Mouse (Mus musculus): ENCODE data around the gene Epn3. TPM values are rescaled to one million over a fixed set of nuclear protein-coding genes. Genes with fewer than 3 reads are reported as not detected.

The Epn3 gene
- polyA plus RNA-seq, 1 experiment, result 0.53 TPM

GRCm38 (mm10) chr11:94539761-94540160 lies 40.0 kb upstream of the Epn3 start:
- no peak overlapping the region for H3K27ac ChIP-seq (ENCODE audit: insufficient read depth, low read length)
- no peak for TF ChIP-seq CTCF (IDR thresholded peaks at IDR 0.05; ENCODE audit: borderline replicate concordance, insufficient read depth, low read length)
- no peak for TF ChIP-seq POLR2A (IDR thresholded peaks at IDR 0.05; ENCODE audit: low read depth, low read length)
- H3K4me3 ChIP-seq (ENCODE audit: insufficient read depth, low read length), result no peak overlapping the region
- no peaks in the 10 kb centered on the region for H3K4me1 ChIP-seq (ENCODE audit: control insufficient read depth, insufficient read depth, low read length)

GRCm38 (mm10) chr11:94538733-94539292 lies 39.0 kb upstream of the Epn3 start:
- no peak overlapping the region for H3K27ac ChIP-seq (ENCODE audit: insufficient read depth, low read length)
- TF ChIP-seq CTCF (IDR thresholded peaks at IDR 0.05; ENCODE audit: borderline replicate concordance, insufficient read depth, low read length), result no peak
- no peak for TF ChIP-seq POLR2A (IDR thresholded peaks at IDR 0.05; ENCODE audit: low read depth, low read length)
- H3K4me1 ChIP-seq (ENCODE audit: control insufficient read depth, insufficient read depth, low read length), result no peaks in the 10 kb centered on the region
- no peak overlapping the region for H3K4me3 ChIP-seq (ENCODE audit: insufficient read depth, low read length)

DNA sequence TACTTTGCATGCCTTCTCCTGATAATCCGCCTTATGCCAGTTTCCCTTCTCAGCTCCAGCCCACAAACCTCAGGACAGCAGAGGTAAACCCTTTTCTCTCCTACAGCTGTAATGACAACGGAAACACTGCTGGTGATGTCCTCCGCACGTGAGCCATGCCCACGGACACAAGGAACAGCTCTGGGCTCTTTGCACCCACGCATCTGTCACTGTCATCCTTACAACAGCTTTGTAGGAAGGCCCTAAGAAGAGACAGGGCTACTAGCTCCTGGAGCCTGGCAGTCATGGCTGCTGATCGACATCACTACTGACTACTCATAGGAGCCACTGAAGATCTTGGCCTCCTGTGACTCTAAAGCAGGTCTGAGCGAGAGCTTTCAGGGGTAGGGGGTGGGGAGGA lies 33.4 kb upstream of the Epn3 start:
- H3K4me1 ChIP-seq (ENCODE audit: control insufficient read depth, insufficient read depth, low read length), result no peaks in the 10 kb centered on the region
- TF ChIP-seq CTCF (IDR thresholded peaks at IDR 0.05; ENCODE audit: borderline replicate concordance, insufficient read depth, low read length) (no peak), POLR2A (IDR thresholded peaks at IDR 0.05; ENCODE audit: low read depth, low read length) (no peak)
- no peak overlapping the region for H3K4me3 ChIP-seq (ENCODE audit: insufficient read depth, low read length)
- H3K27ac ChIP-seq (ENCODE audit: insufficient read depth, low read length), result no peak overlapping the region

- no peak overlapping the region for H3K4me3 ChIP-seq (ENCODE audit: insufficient read depth, low read length)
- TF ChIP-seq CTCF (IDR thresholded peaks at IDR 0.05; ENCODE audit: borderline replicate concordance, insufficient read depth, low read length), result no peak
- TF ChIP-seq POLR2A (IDR thresholded peaks at IDR 0.05; ENCODE audit: low read depth, low read length), result no peak
- no peaks in the 10 kb centered on the region for H3K4me1 ChIP-seq (ENCODE audit: control insufficient read depth, insufficient read depth, low read length)
- H3K27ac ChIP-seq (ENCODE audit: insufficient read depth, low read length), result no peak overlapping the region
These were observed 29.1 kb upstream of the Epn3 start for GRCm38 (mm10) chr11:94528879-94529278.

DNA sequence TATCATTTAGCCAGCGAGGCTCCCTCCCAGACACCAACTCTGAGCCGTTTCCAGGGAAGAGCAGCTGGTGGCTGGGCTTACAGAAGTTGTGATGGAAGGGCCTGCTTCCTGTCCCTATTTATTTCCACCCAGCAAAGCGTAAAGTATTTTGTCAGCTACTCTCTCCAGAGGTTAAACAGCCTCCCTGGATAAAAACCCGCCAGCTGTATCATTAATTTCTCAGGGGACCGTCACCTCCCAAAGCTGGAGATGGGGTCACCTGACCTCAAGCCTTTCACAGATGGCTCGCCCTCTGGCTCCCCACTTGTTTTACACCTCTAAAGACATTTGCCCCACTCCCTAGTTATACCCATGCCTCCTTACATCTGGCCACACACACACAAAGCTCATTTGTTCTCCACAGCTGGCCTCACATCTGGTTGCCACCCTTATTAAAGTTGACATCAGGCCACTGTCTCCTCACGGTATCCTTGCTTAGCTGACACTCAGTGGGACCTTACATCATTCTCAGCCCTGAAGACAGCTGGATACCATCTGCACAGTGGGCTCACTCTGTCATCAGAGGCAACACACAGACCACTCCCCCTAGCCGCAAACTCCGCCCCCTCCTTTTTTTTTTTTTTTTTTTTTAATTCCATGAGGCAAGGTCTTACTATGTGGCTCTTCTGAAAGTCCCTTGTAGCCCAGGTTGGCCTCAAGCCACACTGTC lies 26.6 kb upstream of the Epn3 start:
- Histone ChIP-seq H3K4me1 (ENCODE audit: control insufficient read depth, insufficient read depth, low read length) (peaks cover 3% of the 10 kb centered on the region; the same call in 1 of the 2 replicates), H3K4me3 (ENCODE audit: insufficient read depth, low read length) (no peak overlapping the region), H3K27ac (ENCODE audit: insufficient read depth, low read length) (no peak overlapping the region)
- TF ChIP-seq POLR2A (IDR thresholded peaks at IDR 0.05; ENCODE audit: low read depth, low read length) (no peak), CTCF (IDR thresholded peaks at IDR 0.05; ENCODE audit: borderline replicate concordance, insufficient read depth, low read length) (no peak)

- H3K4me1 ChIP-seq (ENCODE audit: control insufficient read depth, insufficient read depth, low read length), result peaks cover 3% of the 10 kb centered on the region; the same call in 1 of the 2 replicates
- H3K4me3 ChIP-seq (ENCODE audit: insufficient read depth, low read length), result peak within 1 kb of the TSS; percentile 68
- H3K27ac ChIP-seq (ENCODE audit: insufficient read depth, low read length), result no peak within 1 kb of the TSS
- TF ChIP-seq CTCF (IDR thresholded peaks at IDR 0.05; ENCODE audit: borderline replicate concordance, insufficient read depth, low read length) (0 out of 2 replicates have a peak, but pooled peaks have one; percentile 2), POLR2A (IDR thresholded peaks at IDR 0.05; ENCODE audit: low read depth, low read length) (peak; percentile 38; the same call in 1 of the 2 replicates)
These were observed 21.6 kb upstream of the Epn3 start, which contains the start of gene Mycbpap for GRCm38 (mm10) chr11:94521219-94521843. TSS of gene Mycbpap (minus strand) at chr11:94521742.

DNA sequence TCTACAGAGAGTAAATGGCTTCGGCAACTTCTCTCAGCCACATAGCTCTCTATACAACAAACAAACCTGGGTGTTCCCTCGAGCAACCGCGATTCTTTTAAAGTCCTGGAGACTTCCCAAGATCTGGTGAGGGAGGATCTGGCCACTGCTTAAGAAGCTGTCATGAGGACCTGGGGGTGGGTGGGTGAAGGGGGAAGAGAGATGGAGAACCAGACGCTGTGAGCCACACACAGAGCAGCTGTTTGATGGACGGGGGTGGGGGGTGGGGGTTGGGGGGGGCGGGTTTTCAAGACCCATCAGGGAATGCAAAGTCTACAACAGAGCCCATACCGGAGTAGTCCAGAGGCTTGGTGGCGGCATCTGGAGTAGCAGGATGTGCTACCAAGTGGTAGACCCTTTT lies 13.7 kb upstream of the Epn3 start:
- TF ChIP-seq POLR2A (IDR thresholded peaks at IDR 0.05; ENCODE audit: low read depth, low read length), result no peak
- TF ChIP-seq CTCF (IDR thresholded peaks at IDR 0.05; ENCODE audit: borderline replicate concordance, insufficient read depth, low read length), result no peak
- H3K27ac ChIP-seq (ENCODE audit: insufficient read depth, low read length), result no peak overlapping the region
- H3K4me1 ChIP-seq (ENCODE audit: control insufficient read depth, insufficient read depth, low read length), result no peaks in the 10 kb centered on the region
- no peak overlapping the region for H3K4me3 ChIP-seq (ENCODE audit: insufficient read depth, low read length)

DNA sequence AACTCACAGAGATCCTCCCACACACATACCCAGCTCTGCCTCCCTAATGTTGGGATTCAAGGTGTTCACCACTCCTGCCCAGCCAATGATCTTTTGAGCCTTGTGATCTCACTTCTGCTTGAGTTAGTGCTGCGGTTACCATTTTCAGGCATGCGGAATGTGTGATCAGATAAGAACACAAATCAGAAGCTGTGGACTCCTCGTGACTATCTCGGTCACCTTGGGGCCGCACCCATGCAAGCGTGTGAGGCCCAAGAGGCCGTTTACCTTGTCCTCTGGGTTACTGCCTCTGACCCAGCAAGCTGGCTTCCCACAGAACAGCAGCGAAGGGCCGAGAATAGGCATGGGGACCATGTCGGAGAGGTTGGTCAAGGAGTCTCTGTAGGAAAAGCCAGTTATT lies 9.2 kb upstream of the Epn3 start:
- Histone ChIP-seq H3K4me1 (ENCODE audit: control insufficient read depth, insufficient read depth, low read length) (no peaks in the 10 kb centered on the region), H3K4me3 (ENCODE audit: insufficient read depth, low read length) (no peak overlapping the region), H3K27ac (ENCODE audit: insufficient read depth, low read length) (no peak overlapping the region)
- TF ChIP-seq POLR2A (IDR thresholded peaks at IDR 0.05; ENCODE audit: low read depth, low read length), result no peak
- TF ChIP-seq CTCF (IDR thresholded peaks at IDR 0.05; ENCODE audit: borderline replicate concordance, insufficient read depth, low read length), result no peak

DNA sequence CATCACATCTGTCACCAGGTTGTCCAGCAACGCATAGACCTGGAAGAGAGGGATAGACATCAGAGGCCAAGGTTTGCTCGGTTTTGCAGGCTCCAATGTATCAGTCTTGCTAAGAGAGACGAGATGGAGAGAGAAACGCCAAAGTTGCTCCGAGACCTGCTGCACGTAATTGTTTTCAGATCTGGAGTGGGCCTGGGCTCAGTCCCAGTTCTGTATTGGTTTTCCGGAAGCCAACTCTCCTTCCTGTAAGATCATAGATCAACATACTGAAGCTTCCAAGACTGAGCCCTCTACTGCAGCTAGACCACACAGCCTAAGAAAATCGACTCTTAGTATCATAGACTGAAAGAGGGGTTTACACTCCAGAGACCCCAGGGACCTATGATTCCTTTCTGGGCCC lies 1.7 kb upstream of the Epn3 start:
- TF ChIP-seq POLR2A (IDR thresholded peaks at IDR 0.05; ENCODE audit: low read depth, low read length) (no peak), CTCF (IDR thresholded peaks at IDR 0.05; ENCODE audit: borderline replicate concordance, insufficient read depth, low read length) (no peak)
- 0 out of 2 replicates have a peak, but pooled peaks cover 5% of the 10 kb centered on the region for H3K4me1 ChIP-seq (ENCODE audit: control insufficient read depth, insufficient read depth, low read length)
- no peak overlapping the region for H3K27ac ChIP-seq (ENCODE audit: insufficient read depth, low read length)
- no peak overlapping the region for H3K4me3 ChIP-seq (ENCODE audit: insufficient read depth, low read length)

DNA sequence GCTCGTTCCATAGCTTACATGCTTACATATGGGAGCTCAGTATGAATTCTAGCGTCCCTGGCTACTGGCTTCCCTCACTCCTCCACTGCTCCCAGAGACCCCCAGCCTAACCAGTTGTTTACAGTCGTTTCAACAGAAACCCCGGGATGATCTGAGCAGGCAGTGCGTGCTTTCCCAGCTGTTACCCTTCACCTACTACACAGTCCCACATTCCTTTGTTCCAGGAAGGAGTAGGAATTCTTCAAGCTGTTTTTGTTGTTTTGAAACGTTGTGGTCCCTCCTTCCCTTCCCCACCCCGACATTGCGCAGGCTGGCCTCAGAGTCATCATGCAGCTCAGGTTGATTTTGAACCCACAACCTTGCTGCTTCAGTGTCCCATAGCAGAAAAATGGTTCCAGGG lies 588 bp upstream of the Epn3 start:
- Histone ChIP-seq H3K27ac (ENCODE audit: insufficient read depth, low read length) (no peak overlapping the region), H3K4me1 (ENCODE audit: control insufficient read depth, insufficient read depth, low read length) (0 out of 2 replicates have a peak, but pooled peaks cover 5% of the 10 kb centered on the region), H3K4me3 (ENCODE audit: insufficient read depth, low read length) (no peak overlapping the region)
- TF ChIP-seq CTCF (IDR thresholded peaks at IDR 0.05; ENCODE audit: borderline replicate concordance, insufficient read depth, low read length) (no peak), POLR2A (IDR thresholded peaks at IDR 0.05; ENCODE audit: low read depth, low read length) (no peak)

Measured in embryonic fibroblast, embryonic 13.5 days (primary cell).